Mouse (Mus musculus): ENCODE results near the gene Zbtb44.
"Not testable (repeated sequence)": the region's sequence is repeated elsewhere in the genome, so short reads cannot be mapped to it uniquely, and the experiment has no call there.

GRCm38 (mm10) chr9:31051509-31051908 lies 21.1 kb downstream of the Zbtb44 start:
- not testable (repeated sequence) for TF ChIP-seq CTCF, EP300 (IDR thresholded peaks at IDR 0.05)

All from lung, postnatal 0 days (tissue).